Mouse (Mus musculus) cerebellum, adult 11-12 months (tissue): ENCODE results near the gene Mindy1.

Experiments
- DNase-seq: peaks from one replicate; pipeline ENCODE4 v3.0.0; 2022

Gene Mindy1

DNA sequence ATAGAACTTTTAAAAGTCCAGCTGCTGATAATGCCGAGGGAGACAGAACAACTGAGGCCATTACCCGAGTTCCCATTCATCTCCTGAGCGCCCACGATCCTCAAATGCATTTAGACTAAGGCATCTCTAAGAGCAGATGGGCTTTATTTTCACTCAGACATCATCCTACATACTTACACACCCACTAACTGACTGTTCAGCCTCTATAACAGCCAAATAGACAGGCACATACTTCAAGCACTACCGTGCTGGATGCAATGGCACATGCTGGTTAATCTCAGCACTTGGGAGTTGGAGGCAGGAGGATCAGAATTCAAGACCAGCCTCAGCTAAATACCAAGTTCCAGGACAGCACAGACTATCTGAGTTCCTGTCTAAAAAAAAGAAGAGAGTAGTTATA, 11.4 kb upstream of the Mindy1 start:
- DNase-seq, result no peak

GRCm38 (mm10) chr3:95270766-95271364, 10.3 kb upstream of the Mindy1 start:
- peak; percentile 31 for DNase-seq

- peak; percentile 98 for DNase-seq
Observed at GRCm38 (mm10) chr3:95273471-95273870, 7.7 kb upstream of the Mindy1 start.

GRCm38 (mm10) chr3:95274453-95274852, 6.7 kb upstream of the Mindy1 start:
- DNase-seq, result peak; percentile 49

DNA sequence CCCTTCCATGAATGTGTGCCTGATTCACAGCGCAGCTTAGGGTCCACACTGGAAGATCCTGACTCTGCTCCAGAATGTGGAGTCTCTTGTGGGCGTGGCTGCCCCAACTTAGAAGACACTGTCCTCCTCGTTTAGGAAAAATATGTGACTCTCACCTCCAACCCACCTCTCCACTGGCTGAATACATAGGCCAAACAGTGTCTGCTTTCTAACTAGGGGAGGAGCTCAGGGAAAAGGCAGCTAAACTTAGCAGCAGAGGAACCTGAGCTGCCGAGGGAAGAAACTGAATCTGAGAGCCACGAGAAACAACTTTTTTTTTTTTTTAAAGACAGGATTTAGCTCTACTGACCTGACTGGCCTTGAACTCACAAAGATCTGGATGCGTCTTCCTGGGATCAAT, 6.0 kb upstream of the Mindy1 start:
- peak; percentile 42 for DNase-seq

DNA sequence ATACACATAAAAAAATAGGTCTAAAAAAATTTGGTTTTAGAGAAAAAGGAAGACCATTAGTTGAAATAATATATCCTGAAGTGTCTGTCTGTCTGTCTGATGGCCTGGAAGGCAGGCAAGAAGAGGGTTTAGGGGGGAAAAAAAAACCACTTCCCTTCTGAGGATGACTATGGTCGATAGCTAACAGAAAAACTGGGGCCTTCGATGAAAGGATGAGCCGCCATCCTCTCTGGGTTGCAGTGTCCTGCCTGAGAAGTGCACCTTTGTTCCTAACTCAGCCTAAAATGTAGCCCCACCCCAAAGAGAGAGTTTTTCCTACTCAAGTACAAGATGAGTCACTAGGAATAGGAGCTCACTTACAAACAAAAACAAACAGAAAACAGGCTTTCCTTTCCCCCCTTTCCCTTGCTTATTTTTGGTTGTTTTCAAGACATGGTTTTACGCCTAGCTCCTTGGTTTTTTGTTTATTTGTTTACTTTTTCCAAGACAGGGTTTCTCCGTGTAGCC, 4.7 kb upstream of the Mindy1 start:
- no peak for DNase-seq

DNA sequence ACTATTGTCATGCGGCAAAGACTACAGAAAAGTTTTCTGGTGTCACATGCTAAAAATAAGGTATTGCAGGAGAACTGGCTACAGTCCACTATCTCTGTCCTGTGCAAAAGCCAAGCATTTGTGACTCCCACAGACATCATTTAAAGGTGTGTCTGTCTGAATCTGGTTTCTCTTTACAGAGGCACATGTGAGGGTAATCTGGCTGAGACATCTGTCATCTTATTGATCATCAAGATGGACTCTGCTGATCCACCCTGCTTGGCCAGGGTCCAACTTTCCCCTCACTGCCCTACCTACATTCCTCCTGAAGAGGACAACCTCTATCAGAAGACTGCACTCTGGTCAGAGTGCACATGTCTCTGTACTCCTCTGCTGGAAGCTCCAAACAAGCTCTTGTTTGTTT, 4.0 kb upstream of the Mindy1 start:
- DNase-seq, result peak; percentile 55

DNA sequence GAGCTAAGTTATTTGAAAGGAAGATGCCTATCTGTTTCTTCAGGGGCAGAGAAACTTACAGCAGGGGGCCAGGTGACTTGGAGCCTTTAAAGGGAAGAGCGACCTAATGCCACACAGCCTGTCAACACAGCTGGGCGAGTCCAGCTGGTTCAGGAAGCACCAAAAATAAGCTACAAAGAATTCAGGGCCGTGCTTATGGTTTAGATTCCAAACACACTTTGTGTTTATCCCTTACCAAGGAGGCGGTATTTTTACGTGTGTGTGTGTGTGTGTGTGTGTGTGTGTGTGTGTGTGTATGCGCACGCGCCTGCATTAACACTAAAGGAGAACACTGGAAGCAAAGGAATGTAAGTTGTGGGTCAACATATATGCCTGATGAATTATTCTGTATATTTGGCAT, 398 bp upstream of the Mindy1 start:
- DNase-seq, result peak; percentile 58

DNA sequence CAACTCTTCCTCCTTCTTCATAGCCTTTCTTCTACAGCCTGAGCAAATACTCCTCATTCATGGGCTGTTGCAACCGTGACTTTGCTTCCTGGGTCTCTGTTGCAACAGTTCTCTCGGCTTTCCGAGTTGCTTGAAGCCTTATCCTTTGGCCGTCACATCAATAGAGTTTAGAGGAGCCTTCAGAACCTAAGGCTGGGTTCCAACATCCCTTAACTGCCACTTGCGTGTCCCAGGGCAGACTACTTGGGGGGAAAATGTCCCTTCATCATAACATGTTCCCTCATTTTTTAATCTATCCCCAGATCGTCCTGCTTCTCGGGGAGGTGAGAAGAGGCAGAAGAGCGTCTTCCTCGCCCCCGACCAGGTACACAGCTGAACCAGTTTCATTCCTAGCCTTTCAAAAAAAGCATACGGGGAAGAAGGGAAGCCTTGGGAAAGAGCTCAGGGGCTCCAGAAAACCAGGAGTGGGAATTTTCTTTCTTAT, 1.3 kb downstream of the Mindy1 start:
- peak; percentile 56 for DNase-seq

GRCm38 (mm10) chr3:95282865-95283588, 1.9 kb downstream of the Mindy1 start:
- peak; percentile 88 for DNase-seq

- DNase-seq, result no peak
Observed at GRCm38 (mm10) chr3:95283589-95283941, 2.4 kb downstream of the Mindy1 start.

- DNase-seq, result peak; percentile 54
Observed at GRCm38 (mm10) chr3:95284062-95284461, 2.9 kb downstream of the Mindy1 start.

- DNase-seq, result peak; percentile 24
Observed at GRCm38 (mm10) chr3:95284501-95285281, 3.5 kb downstream of the Mindy1 start.

DNA sequence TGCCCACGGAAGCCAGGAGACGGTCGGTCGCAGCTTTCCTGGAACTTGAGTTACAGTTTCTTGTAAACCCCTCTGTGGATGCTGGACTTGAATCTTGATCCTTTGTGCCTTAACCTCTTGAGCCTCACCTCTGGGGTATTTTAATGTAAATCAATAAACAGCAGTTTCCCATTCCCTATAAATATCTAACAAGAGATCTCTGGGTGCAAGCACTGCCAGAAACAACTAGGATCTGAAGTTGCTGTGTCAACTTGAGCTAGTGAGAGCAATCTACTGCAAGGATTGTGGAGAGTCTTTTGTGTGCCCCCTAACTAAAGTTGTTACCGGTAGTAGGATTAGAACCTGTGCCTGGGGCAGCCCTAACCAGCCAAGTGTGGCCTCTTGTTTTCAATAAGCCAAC, 4.2 kb downstream of the Mindy1 start:
- DNase-seq, result peak; percentile 22

- DNase-seq, result no peak
Observed at GRCm38 (mm10) chr3:95286011-95286410, 4.9 kb downstream of the Mindy1 start.

- peak; percentile 22 for DNase-seq
Observed at GRCm38 (mm10) chr3:95286510-95286909, 5.4 kb downstream of the Mindy1 start.

GRCm38 (mm10) chr3:95287541-95287940, 6.4 kb downstream of the Mindy1 start:
- no peak for DNase-seq

DNA sequence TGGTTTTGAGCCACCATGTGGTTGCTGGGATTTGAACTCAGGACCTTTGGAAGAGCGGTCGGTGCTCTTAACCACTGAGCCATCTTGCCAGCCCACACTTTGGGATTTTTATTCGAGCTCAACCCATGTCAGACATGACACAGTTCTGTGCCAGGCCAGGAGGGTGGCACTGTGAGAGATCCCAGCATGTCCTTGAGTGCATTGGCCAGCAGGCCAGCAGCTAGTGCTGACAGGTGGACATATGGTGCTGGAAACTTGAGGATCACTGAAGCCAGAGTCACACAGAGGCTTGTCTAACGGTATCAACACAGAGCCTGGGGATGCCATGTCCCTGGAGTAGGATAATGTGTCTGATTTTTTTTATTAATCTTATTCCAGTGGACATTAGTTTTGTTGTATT, 8.3 kb downstream of the Mindy1 start:
- DNase-seq, result peak; percentile 92

- no peak for DNase-seq
Observed at GRCm38 (mm10) chr3:95290156-95290555, 9.0 kb downstream of the Mindy1 start.

- no peak for DNase-seq
Observed at GRCm38 (mm10) chr3:95291041-95291440, 9.9 kb downstream of the Mindy1 start.

GRCm38 (mm10) chr3:95292899-95293298, 11.8 kb downstream of the Mindy1 start:
- no peak for DNase-seq

DNA sequence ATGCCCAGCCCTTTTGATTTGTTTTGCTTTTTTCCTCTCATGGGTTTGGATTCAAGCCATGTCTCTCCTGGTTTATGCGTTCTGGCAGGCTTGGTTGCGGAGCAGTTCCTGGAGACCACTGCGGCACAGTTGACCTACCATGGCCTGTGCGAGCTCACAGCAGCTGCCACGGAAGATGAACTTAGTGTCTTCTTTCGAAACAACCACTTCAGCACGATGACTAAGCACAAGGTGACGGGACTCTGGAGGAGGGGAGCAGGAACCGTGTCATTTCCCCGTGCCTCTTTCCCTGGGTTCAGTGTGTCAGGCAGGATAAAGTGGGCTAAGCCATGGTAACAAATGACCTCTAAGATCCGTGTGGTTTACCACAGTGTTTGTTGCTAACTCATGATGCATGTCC, 12.4 kb downstream of the Mindy1 start:
- no peak for DNase-seq

- no peak for DNase-seq
Observed at GRCm38 (mm10) chr3:95294316-95294715, 13.2 kb downstream of the Mindy1 start.

GRCm38 (mm10) chr3:95294718-95295117, 13.6 kb downstream of the Mindy1 start:
- DNase-seq, result no peak
